Mouse (Mus musculus) megakaryocyte, embryonic 14.5 days (primary cell): ENCODE measurements around the gene Dennd5a. TPM values are rescaled to one million over a fixed set of nuclear protein-coding genes. Genes with fewer than 3 reads are reported as not detected.

Experiments
- H3K27me3 ChIP-seq: replicated peaks from 2 replicates; pipeline ENCODE3; 2012; ENCODE audit warnings: inconsistent platforms
- H3K36me3 ChIP-seq: replicated peaks from 2 replicates; pipeline ENCODE3; 2012; ENCODE audit warnings: low read length, inconsistent platforms, mixed read lengths
- H3K4me1 ChIP-seq: 2 replicates; pipeline ENCODE4 v1.6.1; 2012; ENCODE audit warnings: inconsistent platforms
- H3K4me3 ChIP-seq: replicated peaks from 2 replicates; pipeline ENCODE3; 2012; ENCODE audit warnings: moderate library complexity, mild to moderate bottlenecking, inconsistent platforms
- H3K9me3 ChIP-seq: 2 replicates; pipeline ENCODE4 v1.6.1; 2012; ENCODE audit warnings: inconsistent platforms
- FLI1 ChIP-seq: IDR thresholded peaks from 2 replicates; pipeline ENCODE4 v1.6.1; 2012; ENCODE audit warnings: low read length, inconsistent platforms, mixed read lengths
- GATA1 ChIP-seq: IDR thresholded peaks from 3 replicates; pipeline ENCODE4 v1.6.1; 2012; ENCODE audit warnings: mixed read lengths, low read length, inconsistent platforms, borderline replicate concordance
- polyA plus RNA-seq: library from polyadenylated mRNA; stranded (reverse); fragments of >175 nt; gene quantifications from 2 replicates; pipeline ENCODE4 v1.2.3, GENCODE M21; 2012; ENCODE audit warnings: low replicate concordance; ENCODE audit not compliant: insufficient read depth

Gene Dennd5a
- polyA plus RNA-seq, 1 experiment: 4.8 TPM

DNA sequence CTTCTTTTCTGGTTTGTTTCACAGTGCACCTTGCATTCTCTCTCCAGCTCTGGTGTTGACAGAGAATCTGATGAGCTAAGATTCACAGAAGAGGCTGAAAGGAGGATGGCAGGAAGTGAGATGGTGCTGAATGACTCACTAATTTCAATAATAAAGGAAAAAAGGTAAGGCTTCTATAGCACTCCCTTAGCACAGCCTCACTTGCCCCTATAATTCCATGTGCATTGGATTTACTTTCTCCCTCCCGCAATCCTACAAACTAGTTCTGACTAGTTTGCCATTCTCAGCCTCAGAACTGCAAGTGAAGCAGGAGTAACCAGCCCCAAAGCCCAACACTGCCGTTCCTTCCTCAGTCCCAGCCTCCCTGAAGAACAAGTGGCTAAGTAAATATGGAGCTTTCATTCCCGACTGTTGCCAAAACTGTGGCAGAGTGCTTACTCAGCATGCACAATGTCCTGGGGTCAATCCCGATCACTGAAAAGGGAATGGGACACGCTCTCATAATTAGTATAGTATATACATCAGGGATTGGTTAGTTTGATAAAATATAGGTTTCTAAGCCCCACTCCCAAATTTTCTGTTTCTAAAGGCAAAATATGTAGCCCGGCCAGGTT lies 15.7 kb downstream of the Dennd5a start:
- H3K4me1 ChIP-seq: peaks cover 23% of the 10 kb centered on the region
- TF ChIP-seq FLI1: no peak
- TF ChIP-seq GATA1: no peak
- no peaks in the 10 kb centered on the region for H3K9me3 ChIP-seq
- no peak overlapping the region for H3K4me3 ChIP-seq
- H3K27me3 ChIP-seq: no peaks in the 10 kb centered on the region
- peaks cover 2% of the 10 kb centered on the region for H3K36me3 ChIP-seq

DNA sequence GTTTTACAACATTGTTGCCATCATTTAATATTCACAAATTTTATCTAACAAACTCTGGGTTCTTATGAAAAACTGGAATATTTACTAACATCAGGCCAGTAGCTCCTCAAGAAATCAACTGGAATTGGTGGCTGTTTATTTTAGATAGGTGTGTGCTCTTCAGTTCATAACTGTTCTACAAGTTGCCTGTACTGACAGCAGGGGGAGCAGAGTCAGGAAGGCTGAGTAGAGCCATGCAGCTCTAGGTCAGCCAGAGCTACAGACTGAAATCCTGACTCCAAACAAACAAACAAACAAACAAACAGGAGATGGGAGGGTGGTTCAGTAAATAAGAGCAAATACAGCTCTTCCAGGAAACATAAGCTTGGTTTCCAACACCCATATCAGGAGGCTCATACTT lies 30.6 kb downstream of the Dennd5a start:
- H3K27me3 ChIP-seq: no peaks in the 10 kb centered on the region
- H3K9me3 ChIP-seq: no peaks in the 10 kb centered on the region
- H3K4me1 ChIP-seq: peaks cover 21% of the 10 kb centered on the region
- TF ChIP-seq GATA1 (no peak), FLI1 (no peak)
- H3K4me3 ChIP-seq: no peak overlapping the region
- H3K36me3 ChIP-seq: peaks cover 65% of the 10 kb centered on the region

DNA sequence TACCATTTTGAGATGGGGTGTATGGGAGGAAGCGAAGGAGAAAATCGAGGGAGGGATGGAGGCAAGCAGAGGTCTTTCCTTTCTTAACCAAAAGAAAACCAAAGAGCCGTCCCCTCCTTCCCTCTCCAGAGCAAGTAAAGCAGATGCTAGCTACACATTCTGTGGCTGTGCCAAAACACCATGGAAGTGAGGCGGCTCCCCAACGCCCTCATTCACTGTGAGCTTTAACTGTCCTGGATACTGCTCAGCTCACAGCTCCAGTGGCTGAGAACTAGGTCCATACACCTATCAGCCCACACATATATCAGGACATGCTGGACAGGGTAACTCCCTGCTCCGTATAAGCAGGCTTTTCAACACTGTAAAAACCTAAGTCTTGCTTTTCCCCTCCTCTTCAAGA lies 31.9 kb downstream of the Dennd5a start:
- Histone ChIP-seq H3K4me3 (no peak overlapping the region), H3K9me3 (no peaks in the 10 kb centered on the region), H3K36me3 (peaks cover 61% of the 10 kb centered on the region), H3K27me3 (no peaks in the 10 kb centered on the region), H3K4me1 (peaks cover 31% of the 10 kb centered on the region)
- TF ChIP-seq FLI1: no peak
- TF ChIP-seq GATA1: no peak

DNA sequence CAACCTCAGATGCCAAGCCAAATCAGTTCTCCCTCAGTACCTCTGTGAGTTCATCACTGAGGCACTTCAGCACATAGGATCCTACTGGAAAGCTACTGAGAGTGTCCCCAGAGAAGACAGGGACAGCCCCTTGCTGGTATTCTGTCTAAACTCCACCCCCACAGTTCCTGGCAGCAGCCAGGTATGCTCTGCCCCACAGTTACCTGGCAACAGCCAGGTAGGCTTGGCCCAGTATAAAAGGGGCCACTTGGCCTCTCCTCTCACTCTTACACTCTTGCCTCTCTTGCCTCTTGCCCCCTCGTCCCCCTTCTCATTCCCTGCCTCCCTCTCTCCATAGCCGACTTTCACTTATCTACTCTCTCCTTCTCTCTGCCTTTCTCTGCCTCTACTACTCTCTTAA lies 35.3 kb downstream of the Dennd5a start:
- no peaks in the 10 kb centered on the region for H3K27me3 ChIP-seq
- H3K36me3 ChIP-seq: peaks cover 65% of the 10 kb centered on the region
- H3K4me3 ChIP-seq: no peak overlapping the region
- H3K4me1 ChIP-seq: peaks cover 28% of the 10 kb centered on the region
- no peak for TF ChIP-seq FLI1
- no peak for TF ChIP-seq GATA1
- no peaks in the 10 kb centered on the region for H3K9me3 ChIP-seq

DNA sequence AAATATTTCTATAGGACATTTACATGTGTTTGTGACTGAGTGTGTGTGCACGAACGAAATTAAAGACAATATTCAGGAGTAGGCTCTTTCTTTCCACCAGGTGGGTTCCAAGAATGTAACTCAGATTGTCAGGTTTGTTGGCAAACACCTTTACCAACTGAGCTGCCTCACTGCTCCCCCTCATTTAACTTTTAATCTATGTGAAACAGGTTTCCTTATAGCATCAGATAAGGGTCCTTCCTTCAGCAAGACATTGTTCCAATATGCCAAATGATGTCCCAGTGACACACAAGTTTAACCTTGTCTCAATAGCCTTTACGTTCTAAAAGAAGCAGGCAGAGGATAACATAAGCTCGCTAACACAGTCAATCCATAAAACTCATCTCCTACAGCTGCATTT lies 37.4 kb downstream of the Dennd5a start:
- peaks cover 10% of the 10 kb centered on the region for H3K4me1 ChIP-seq
- TF ChIP-seq GATA1: no peak
- TF ChIP-seq FLI1: no peak
- no peaks in the 10 kb centered on the region for H3K9me3 ChIP-seq
- peaks cover 75% of the 10 kb centered on the region for H3K36me3 ChIP-seq
- H3K27me3 ChIP-seq: no peaks in the 10 kb centered on the region
- H3K4me3 ChIP-seq: no peak overlapping the region

DNA sequence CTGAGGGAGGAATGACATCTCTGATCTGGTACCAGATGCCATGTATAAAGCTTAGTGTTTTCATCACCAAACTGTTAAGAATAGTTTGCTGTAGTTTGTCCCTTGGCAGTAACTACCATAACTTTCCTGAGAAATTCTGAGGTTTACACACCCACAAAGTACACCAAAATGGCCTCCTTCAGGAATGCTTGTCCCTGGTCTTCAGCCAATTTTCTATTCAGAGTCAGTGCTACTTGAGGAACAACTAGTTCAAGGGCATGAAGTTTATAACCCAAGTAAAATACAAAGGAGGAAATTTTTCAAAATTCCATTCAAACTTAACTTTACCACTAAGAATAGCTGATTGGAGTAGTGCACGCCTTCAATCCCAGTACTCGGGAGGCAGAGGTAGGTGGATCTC lies 54.1 kb downstream of the Dennd5a start:
- Histone ChIP-seq H3K27me3 (no peaks in the 10 kb centered on the region), H3K36me3 (peaks cover 87% of the 10 kb centered on the region), H3K4me3 (no peak overlapping the region), H3K9me3 (no peaks in the 10 kb centered on the region), H3K4me1 (peaks cover 11% of the 10 kb centered on the region)
- TF ChIP-seq FLI1: no peak
- TF ChIP-seq GATA1: no peak

DNA sequence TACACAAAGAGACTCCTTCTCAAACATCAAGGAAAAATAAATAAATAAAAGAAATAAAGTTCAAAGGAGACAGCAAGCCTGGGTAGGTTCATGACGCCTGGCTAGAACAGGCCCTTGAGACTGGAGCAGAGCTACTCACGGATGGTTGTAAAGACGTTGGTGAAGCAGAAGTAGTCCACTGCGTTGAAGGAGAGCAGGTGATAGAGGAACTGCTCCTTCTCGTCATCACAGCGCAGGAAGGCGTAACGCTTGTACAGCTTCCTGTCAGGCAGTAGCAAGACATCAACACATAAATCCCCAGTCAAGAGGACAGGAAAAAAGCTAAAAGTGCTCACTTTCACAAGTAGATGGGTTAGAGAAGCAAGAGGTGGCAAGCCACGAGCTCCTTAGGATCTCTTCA lies 59.3 kb downstream of the Dennd5a start:
- Histone ChIP-seq H3K27me3 (no peaks in the 10 kb centered on the region), H3K4me1 (peaks cover 11% of the 10 kb centered on the region), H3K4me3 (no peak overlapping the region), H3K36me3 (peaks cover 98% of the 10 kb centered on the region), H3K9me3 (no peaks in the 10 kb centered on the region)
- TF ChIP-seq FLI1 (no peak), GATA1 (no peak)

DNA sequence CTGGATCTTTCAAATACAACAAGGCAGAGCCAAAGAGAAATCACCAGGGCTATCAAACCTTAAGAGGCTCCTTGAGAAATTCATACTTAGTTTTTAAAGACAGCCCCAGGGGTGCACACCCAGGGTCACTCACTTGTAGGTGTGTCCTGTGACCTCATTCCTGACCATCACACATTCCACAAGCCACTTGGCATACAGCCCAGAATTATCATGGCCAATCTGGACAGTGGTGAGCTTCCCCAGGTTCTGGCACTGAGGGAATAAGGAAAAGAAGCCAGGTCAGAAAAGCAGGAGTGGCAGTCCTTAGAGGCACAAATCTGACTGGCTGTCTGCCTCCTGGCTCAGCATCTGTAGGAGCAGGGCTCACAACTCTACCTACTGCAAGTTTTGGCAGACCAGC lies 61.4 kb downstream of the Dennd5a start:
- Histone ChIP-seq H3K27me3 (no peaks in the 10 kb centered on the region), H3K4me3 (no peak overlapping the region), H3K36me3 (peaks cover 100% of the 10 kb centered on the region), H3K9me3 (no peaks in the 10 kb centered on the region), H3K4me1 (no peaks in the 10 kb centered on the region)
- no peak for TF ChIP-seq FLI1
- no peak for TF ChIP-seq GATA1

DNA sequence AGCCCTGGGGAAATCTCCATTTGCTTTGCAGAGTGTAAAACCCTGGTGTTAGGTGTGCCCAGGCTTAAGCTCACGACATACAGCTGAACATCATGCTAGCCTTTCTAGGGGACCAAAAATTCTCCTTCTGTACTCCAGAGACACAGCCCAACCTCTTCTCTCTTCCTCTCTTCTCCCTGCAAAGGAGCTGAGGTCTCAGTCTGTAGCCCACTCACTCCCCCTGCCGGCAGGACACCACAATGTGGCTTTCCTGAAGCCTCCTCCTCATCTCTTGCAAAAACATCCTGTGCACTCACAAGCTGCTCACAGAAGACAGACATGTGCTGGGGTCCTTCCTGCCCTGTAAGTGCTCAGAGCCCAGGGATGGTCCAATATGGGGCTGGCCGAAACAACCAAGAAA lies 67.7 kb downstream of the Dennd5a start:
- H3K36me3 ChIP-seq: peaks cover 61% of the 10 kb centered on the region
- H3K4me3 ChIP-seq: no peak overlapping the region
- H3K27me3 ChIP-seq: no peaks in the 10 kb centered on the region
- no peak for TF ChIP-seq FLI1
- TF ChIP-seq GATA1: no peak
- H3K4me1 ChIP-seq: peaks cover 5% of the 10 kb centered on the region; the same call in 1 of the 2 replicates
- peaks cover 5% of the 10 kb centered on the region for H3K9me3 ChIP-seq

DNA sequence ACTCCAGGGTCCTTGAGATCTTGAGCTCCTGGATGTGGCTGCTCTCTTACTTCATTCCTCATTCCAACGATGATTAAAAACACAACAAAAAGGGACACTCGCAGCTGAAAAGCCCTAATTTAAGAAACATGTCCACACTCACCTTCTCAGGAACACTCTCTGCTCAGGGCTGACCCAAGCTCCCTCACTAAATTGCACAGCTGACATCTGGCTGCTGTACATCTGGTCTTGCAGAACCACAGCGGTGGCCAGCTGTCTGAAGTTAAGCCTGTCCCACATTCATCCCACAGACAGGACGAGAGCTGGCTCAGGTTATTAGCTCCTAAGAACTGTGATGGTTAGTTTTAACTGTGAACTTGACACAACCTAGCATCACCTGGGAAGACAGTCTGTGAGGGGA lies 68.5 kb downstream of the Dennd5a start:
- TF ChIP-seq FLI1 (no peak), GATA1 (no peak)
- Histone ChIP-seq H3K27me3 (no peaks in the 10 kb centered on the region), H3K4me1 (peaks cover 5% of the 10 kb centered on the region; the same call in 1 of the 2 replicates), H3K9me3 (peaks cover 10% of the 10 kb centered on the region), H3K4me3 (no peak overlapping the region), H3K36me3 (peaks cover 54% of the 10 kb centered on the region)

DNA sequence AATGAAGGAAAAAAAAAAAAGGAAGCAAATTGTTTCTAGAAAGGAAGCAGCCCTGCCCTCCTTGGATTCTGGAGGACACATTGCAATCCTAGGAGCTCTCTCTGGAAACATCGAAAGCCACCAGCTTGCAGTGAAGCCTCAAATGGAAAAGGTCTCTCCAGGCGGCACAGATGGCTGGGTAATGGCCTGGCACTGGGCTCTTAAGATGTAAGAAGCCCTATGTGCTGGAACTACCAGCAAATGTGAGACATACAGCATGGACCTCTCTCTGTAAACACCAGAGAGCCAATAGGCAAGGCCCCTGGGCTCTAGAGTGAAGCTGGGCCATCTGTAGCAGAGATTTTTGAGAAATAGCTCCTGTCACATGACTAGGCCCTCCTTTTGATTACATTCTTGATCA lies 70.0 kb downstream of the Dennd5a start:
- TF ChIP-seq FLI1: no peak
- no peak for TF ChIP-seq GATA1
- Histone ChIP-seq H3K27me3 (no peaks in the 10 kb centered on the region), H3K9me3 (peaks cover 11% of the 10 kb centered on the region), H3K4me3 (no peak overlapping the region), H3K36me3 (peaks cover 38% of the 10 kb centered on the region), H3K4me1 (peaks cover 5% of the 10 kb centered on the region; the same call in 1 of the 2 replicates)
